Mouse (Mus musculus): ENCODE measurements around the gene Dapk1. TPM values are rescaled to one million over a fixed set of nuclear protein-coding genes. Genes with fewer than 3 reads are reported as not detected.

Gene Dapk1
- 40.9 and 44.0 TPM in 2 replicates for polyA plus RNA-seq (2012; rRNA removed)

DNA sequence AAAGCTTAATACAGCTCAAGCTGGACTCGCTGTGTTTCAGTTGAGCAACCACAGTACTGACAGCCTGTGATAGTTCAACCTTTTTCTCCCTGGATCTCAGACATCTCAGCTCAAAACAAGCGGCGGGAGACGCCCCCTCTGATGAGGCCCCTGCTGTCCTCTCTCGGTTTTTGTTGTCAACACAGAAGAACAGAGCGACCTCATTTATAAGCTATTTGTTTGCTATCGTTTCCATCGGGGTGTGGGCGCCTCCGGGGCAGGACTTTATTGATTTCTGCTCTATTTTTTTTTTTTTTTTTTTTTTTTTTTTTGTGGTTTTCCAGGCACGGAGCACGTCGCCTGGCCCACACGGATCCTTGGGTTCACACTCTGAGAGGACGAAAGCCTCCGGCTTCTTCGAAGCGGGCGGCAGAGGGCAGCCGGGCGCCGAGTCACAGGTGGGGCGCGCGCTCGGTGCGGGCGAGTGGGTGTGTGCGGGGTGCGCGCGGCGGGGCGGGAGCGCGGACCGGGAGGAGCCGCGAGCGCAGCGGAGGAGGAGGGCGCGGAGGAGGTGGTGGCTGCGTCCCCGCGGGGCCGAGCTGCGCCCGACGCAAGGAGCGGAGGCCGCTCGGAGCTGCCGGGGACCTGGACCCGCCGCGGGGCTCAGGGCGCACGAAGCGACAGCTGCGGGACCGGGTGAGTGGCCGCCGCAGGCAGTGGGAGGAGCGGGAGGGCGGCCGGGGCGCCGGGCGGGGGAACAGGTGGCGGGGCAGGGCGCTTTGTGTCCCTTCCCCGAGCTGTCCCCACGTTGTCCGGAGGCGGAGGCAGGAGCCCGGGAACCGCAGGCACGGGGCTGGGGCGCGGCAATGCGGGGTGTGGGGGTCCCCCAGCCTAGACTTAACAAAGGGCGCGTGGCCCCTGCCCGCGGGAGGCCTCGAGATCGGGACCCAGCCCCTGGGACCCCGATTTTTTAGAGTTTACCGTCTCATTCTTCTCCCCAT lies at the start of gene Dapk1:
Dapk1 (plus strand) TSS at position 512 of the 980 bp plus-strand sequence.

DNA sequence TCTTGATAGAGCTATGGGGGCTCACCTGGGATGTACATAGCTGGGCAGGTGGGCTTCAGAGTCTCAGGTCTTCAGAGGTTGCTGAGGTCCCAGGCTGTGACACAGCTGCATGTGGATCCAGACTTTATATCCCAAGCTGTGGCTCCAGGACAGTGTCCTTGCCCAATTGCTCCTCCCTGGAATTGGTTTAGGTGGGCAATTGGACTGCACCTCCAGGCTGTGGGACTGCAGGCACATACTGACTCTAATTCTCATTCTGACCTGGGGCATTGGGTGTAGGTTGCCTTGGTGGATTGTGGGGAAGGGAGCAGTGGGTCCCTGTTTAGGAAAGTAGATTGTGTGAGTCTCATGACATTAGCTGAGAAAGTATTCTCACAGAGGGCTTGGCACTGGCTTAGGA lies 184.5 kb downstream of the Dapk1 start, which contains the start of gene BC051665:
BC051665 (minus strand) TSS at position 101 of the 400 bp plus-strand sequence.

GRCm38 (mm10) chr13:60802749-60803148 lies 201.0 kb downstream of the Dapk1 start, which contains the start of gene Ctsll3:
Ctsll3 (minus strand) TSS chr13:60802849.

Other genes with a start within 250 kb of the Dapk1 start
- not detected in 2 replicates for gene BC051665, start 184.4 kb downstream of the Dapk1 start, polyA plus RNA-seq (2012; rRNA removed)
- gene Ctsll3, start 200.9 kb downstream of the Dapk1 start, polyA plus RNA-seq (2012; rRNA removed), result not detected in 2 replicates

Data from central nervous system, embryonic 11.5 days (tissue).